Mouse (Mus musculus): ENCODE measurements around the gene Gfy. TPM values are rescaled to one million over a fixed set of nuclear protein-coding genes. Genes with fewer than 3 reads are reported as not detected.

Gfy gene
- polyA plus RNA-seq (2015; fragmentation: Nextera tagmentation; extraction: Ambion mirVana): not detected in 2 replicates

DNA sequence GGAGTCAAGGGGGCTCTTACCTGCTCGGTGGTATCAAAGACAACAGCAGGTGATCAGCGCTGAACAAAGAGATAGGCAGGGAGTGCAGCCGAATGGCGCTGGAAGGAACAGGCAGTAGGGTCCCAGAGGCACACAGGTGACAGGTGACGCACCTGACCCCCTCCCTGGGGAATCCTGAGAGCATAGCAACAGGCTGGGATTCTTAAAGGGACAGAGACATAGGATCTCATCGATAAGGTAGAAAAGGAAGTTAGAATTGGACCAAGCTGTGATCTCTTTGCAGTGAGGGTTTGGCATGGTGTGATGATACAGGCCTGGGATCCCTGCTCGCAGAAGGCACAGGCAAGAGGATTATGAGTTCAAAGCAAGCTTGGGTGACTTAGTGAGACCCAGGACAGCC, at the start of gene Gfy:
Gfy (minus strand) TSS at position 101 of the 400 bp plus-strand sequence.
- H3K4me1 ChIP-seq (replicated peaks): peaks cover 40% of the 10 kb centered on the region
- peaks cover 100% of the 10 kb centered on the region for H3K27me3 ChIP-seq
- no peak within 1 kb of the TSS for H3K27ac ChIP-seq
- H3K9ac ChIP-seq (replicated peaks): no peak within 1 kb of the TSS
- no peak for ATAC-seq
- H3K36me3 ChIP-seq: no peaks in the 10 kb centered on the region
- H3K4me3 ChIP-seq (replicated peaks): no peak within 1 kb of the TSS
- H3K4me2 ChIP-seq (replicated peaks): no peak within 1 kb of the TSS
- 21% methylated on average over 7 of the region's 7 CpGs for WGBS
- no peaks in the 10 kb centered on the region for H3K9me3 ChIP-seq

DNA sequence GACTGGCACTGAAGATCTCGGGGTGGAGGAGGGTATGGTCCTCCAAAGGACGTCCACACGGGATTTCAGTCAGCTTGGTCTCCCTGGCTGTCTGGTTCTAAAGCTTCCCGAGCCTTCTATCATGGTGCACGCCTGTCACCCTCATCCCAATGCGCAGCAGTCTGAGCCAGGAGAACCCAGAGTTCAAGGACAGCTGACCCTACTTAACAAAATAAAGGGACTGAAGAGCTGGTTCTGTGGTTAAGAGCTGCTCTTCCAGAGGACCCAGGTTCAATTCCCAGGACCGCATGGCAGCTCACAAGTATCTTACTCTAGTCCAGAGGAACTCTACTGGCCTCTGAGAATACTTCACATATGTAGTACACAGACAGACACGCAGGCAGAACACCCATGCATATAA, 49.7 kb upstream of the Gfy start:
- H3K9ac ChIP-seq (replicated peaks): no peak overlapping the region
- no peak overlapping the region for H3K4me3 ChIP-seq (replicated peaks)
- ATAC-seq: no peak
- H3K4me2 ChIP-seq (replicated peaks): no peak overlapping the region
- no peak overlapping the region for H3K27ac ChIP-seq
- 87% methylated on average over 8 of the region's 8 CpGs for WGBS
- H3K4me1 ChIP-seq (replicated peaks): peaks cover 17% of the 10 kb centered on the region
- H3K9me3 ChIP-seq: no peaks in the 10 kb centered on the region
- H3K36me3 ChIP-seq: peaks cover 70% of the 10 kb centered on the region
- H3K27me3 ChIP-seq: no peaks in the 10 kb centered on the region; the same call in 1 of the 2 replicates

GRCm38 (mm10) chr7:45228548-45228947, 49.2 kb upstream of the Gfy start:
- no peak for ATAC-seq
- H3K27me3 ChIP-seq: no peaks in the 10 kb centered on the region
- no peaks in the 10 kb centered on the region for H3K9me3 ChIP-seq
- no peak overlapping the region for H3K27ac ChIP-seq
- no peak overlapping the region for H3K4me3 ChIP-seq (replicated peaks)
- no peak overlapping the region for H3K9ac ChIP-seq (replicated peaks)
- WGBS: 95% methylated on average over 18 of the region's 18 CpGs
- peaks cover 73% of the 10 kb centered on the region for H3K36me3 ChIP-seq
- peaks cover 12% of the 10 kb centered on the region for H3K4me1 ChIP-seq (replicated peaks)
- no peak overlapping the region for H3K4me2 ChIP-seq (replicated peaks)

GRCm38 (mm10) chr7:45226421-45226820, 47.1 kb upstream of the Gfy start:
- no peak overlapping the region for H3K4me3 ChIP-seq (replicated peaks)
- H3K36me3 ChIP-seq: peaks cover 69% of the 10 kb centered on the region
- 97% methylated on average over 5 of the region's 5 CpGs for WGBS
- no peaks in the 10 kb centered on the region for H3K4me1 ChIP-seq (replicated peaks)
- H3K9me3 ChIP-seq: no peaks in the 10 kb centered on the region
- H3K27me3 ChIP-seq: no peaks in the 10 kb centered on the region
- ATAC-seq: no peak
- no peak overlapping the region for H3K9ac ChIP-seq (replicated peaks)
- no peak overlapping the region for H3K4me2 ChIP-seq (replicated peaks)
- H3K27ac ChIP-seq: no peak overlapping the region

DNA sequence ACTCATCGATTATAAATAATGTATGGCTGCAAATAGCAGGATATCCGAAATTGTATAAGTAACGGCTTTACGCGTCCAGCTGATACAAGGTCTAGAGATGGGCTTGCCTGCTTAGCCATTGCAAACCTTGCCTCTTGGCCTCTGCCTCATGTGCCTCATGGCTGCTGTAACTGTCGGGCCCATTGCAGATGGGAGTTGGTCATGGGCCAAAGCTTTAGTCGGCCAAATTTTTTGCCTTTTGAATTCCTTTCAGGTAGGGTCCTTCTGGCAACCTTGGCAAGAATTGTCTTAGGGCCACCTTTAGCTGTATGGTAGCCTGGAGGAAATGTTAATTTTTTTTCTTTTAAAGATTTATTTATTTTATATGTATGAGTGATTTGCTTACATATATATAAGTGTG, 45.5 kb upstream of the Gfy start:
- Histone ChIP-seq H3K4me3 (replicated peaks) (no peak overlapping the region), H3K36me3 (peaks cover 73% of the 10 kb centered on the region), H3K4me1 (replicated peaks) (peaks cover 11% of the 10 kb centered on the region; the same call in 1 of the 2 replicates), H3K9ac (replicated peaks) (no peak overlapping the region), H3K27ac (no peak overlapping the region), H3K27me3 (no peaks in the 10 kb centered on the region), H3K4me2 (replicated peaks) (no peak overlapping the region), H3K9me3 (no peaks in the 10 kb centered on the region)
- no peak for ATAC-seq
- WGBS: 96% methylated on average over 7 of the region's 7 CpGs

DNA sequence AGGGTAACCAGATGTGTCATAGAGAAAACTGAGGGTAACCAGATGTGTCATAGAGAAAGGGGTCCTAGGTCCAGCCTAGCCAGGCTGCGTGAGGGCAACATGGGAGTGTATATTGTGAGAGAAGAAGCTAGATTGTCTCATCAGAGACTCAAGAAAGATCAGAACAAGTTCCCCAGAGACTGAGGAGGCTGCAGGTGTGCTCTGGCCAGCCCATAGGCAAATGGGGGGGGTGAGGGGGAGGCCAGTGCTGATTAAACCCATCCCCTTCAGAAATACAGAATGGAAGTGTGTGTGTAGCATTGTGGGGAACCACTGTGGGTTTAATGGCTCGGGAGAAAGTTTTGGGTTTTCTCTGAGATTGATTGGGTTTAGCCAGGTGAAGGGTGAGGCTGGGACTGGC, 42.3 kb upstream of the Gfy start:
- peaks cover 39% of the 10 kb centered on the region for H3K4me1 ChIP-seq (replicated peaks)
- no peaks in the 10 kb centered on the region for H3K27me3 ChIP-seq
- H3K9me3 ChIP-seq: no peaks in the 10 kb centered on the region
- no peak overlapping the region for H3K9ac ChIP-seq (replicated peaks)
- no peak overlapping the region for H3K4me2 ChIP-seq (replicated peaks)
- H3K36me3 ChIP-seq: peaks cover 56% of the 10 kb centered on the region
- WGBS: 86% methylated on average over 2 of the region's 2 CpGs
- no peak for ATAC-seq
- H3K27ac ChIP-seq: no peak overlapping the region
- H3K4me3 ChIP-seq (replicated peaks): no peak overlapping the region

- H3K4me3 ChIP-seq (replicated peaks): peak overlapping the region; percentile 59
- under 1% methylated on average over 13 of the region's 13 CpGs for WGBS
- peaks cover 53% of the 10 kb centered on the region for H3K4me1 ChIP-seq (replicated peaks)
- peak overlapping the region; percentile 89 for H3K9ac ChIP-seq (replicated peaks)
- peak; percentile 82 for ATAC-seq
- peaks cover 22% of the 10 kb centered on the region for H3K36me3 ChIP-seq
- H3K27ac ChIP-seq: peak overlapping the region; percentile 92
- H3K27me3 ChIP-seq: peaks cover 12% of the 10 kb centered on the region
- H3K4me2 ChIP-seq (replicated peaks): peak overlapping the region; percentile 69
- no peaks in the 10 kb centered on the region for H3K9me3 ChIP-seq
Measured at GRCm38 (mm10) chr7:45216442-45217183, 37.2 kb upstream of the Gfy start.

DNA sequence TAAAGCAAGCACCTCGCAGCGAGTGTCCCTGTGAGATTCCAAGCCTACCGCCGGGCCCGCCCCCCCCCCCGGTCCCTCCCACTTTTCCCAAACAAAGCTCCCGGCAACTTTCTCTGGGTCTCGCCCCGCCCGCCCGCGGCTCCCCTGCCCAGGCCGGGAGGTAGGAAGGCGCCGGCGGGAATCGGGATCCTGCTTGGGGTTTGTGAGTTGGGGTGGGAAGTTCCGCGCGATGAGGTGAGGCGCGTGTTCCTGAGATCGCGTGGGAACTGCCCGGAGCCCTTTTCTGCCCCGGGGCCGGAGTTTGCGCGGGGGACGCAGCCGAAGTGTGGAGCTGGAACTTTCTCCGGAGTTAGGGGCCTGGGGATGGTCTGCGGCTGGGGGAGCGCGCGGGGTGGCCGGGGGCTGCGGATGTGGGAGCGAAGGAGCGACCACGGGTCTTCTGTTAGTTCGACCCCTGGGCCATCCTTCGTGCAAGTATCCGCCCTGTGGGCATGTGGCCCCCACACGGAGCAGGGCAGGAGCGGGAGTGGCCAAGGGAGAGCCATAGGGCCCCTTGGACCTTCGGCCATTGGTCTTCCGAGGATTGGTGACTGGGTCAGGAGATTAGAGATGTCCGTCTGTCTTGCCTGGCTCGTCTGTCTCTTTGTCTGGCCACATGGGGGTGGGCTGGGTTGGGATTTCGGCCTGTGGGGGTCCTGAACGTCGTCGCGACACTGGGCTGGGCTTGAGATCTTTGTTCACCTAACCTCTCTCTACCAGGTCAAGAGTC, 36.5 kb upstream of the Gfy start, which contains the start of gene Tead2:
Tead2 (plus strand) TSS at position 81 of the 769 bp plus-strand sequence.
- peaks cover 50% of the 10 kb centered on the region for H3K4me1 ChIP-seq (replicated peaks)
- H3K27me3 ChIP-seq: peaks cover 19% of the 10 kb centered on the region
- under 1% methylated on average over 55 of the region's 55 CpGs for WGBS
- H3K27ac ChIP-seq: peak within 1 kb of the TSS; percentile 92
- ATAC-seq: peak; percentile 54
- no peaks in the 10 kb centered on the region for H3K9me3 ChIP-seq
- peak within 1 kb of the TSS; percentile 89 for H3K9ac ChIP-seq (replicated peaks)
- H3K4me2 ChIP-seq (replicated peaks): peak within 1 kb of the TSS; percentile 69
- H3K4me3 ChIP-seq (replicated peaks): peak within 1 kb of the TSS; percentile 59
- H3K36me3 ChIP-seq: peaks cover 21% of the 10 kb centered on the region

GRCm38 (mm10) chr7:45213708-45214107, 34.3 kb upstream of the Gfy start:
- H3K4me1 ChIP-seq (replicated peaks): peaks cover 32% of the 10 kb centered on the region
- H3K4me3 ChIP-seq (replicated peaks): no peak overlapping the region

GRCm38 (mm10) chr7:45212356-45212755, 33.0 kb upstream of the Gfy start:
- Histone ChIP-seq H3K4me1 (replicated peaks) (peaks cover 21% of the 10 kb centered on the region), H3K27me3 (peaks cover 33% of the 10 kb centered on the region), H3K27ac (no peak overlapping the region), H3K4me2 (replicated peaks) (no peak overlapping the region), H3K4me3 (replicated peaks) (no peak overlapping the region), H3K9me3 (no peaks in the 10 kb centered on the region), H3K9ac (replicated peaks) (no peak overlapping the region), H3K36me3 (no peaks in the 10 kb centered on the region)
- no peak for ATAC-seq
- 77% methylated on average over 7 of the region's 7 CpGs for WGBS

More at GRCm38 (mm10) chr7:45213708-45214107, 34.3 kb upstream of the Gfy start:
- no peak for ATAC-seq
- H3K36me3 ChIP-seq: 0 out of 2 replicates have a peak, but pooled peaks cover 1% of the 10 kb centered on the region
- no peak overlapping the region for H3K9ac ChIP-seq (replicated peaks)
- no peak overlapping the region for H3K4me2 ChIP-seq (replicated peaks)
- H3K9me3 ChIP-seq: no peaks in the 10 kb centered on the region
- no peak overlapping the region for H3K27ac ChIP-seq
- H3K27me3 ChIP-seq: peaks cover 30% of the 10 kb centered on the region
- 72% methylated on average over 5 of the region's 5 CpGs for WGBS

- Histone ChIP-seq H3K27ac (no peak within 1 kb of the TSS), H3K4me2 (replicated peaks) (peak within 1 kb of the TSS; percentile 29), H3K4me1 (replicated peaks) (peaks cover 16% of the 10 kb centered on the region), H3K27me3 (peaks cover 33% of the 10 kb centered on the region), H3K36me3 (no peaks in the 10 kb centered on the region), H3K9ac (replicated peaks) (no peak within 1 kb of the TSS), H3K4me3 (replicated peaks) (no peak within 1 kb of the TSS), H3K9me3 (no peaks in the 10 kb centered on the region)
- WGBS: 7% methylated on average over 17 of the region's 17 CpGs
- ATAC-seq: no peak
Measured at GRCm38 (mm10) chr7:45211851-45212251, 32.5 kb upstream of the Gfy start, which contains the start of gene Dkkl1. Gene Dkkl1 (minus strand): TSS chr7:45212147.

- no peak overlapping the region for H3K27ac ChIP-seq
- no peak overlapping the region for H3K4me3 ChIP-seq (replicated peaks)
- WGBS: 83% methylated on average over 10 of the region's 10 CpGs
- no peaks in the 10 kb centered on the region for H3K9me3 ChIP-seq
- no peaks in the 10 kb centered on the region for H3K36me3 ChIP-seq
- H3K4me2 ChIP-seq (replicated peaks): no peak overlapping the region; the same call in 1 of the 2 replicates
- H3K27me3 ChIP-seq: peaks cover 33% of the 10 kb centered on the region
- H3K4me1 ChIP-seq (replicated peaks): peaks cover 8% of the 10 kb centered on the region
- H3K9ac ChIP-seq (replicated peaks): no peak overlapping the region
- ATAC-seq: no peak
Measured at GRCm38 (mm10) chr7:45211070-45211469, 31.7 kb upstream of the Gfy start.

Data from midbrain, embryonic 13.5 days (tissue).